Mouse (Mus musculus): Measurements from ENCODE around the gene Arhgap35.

DNA sequence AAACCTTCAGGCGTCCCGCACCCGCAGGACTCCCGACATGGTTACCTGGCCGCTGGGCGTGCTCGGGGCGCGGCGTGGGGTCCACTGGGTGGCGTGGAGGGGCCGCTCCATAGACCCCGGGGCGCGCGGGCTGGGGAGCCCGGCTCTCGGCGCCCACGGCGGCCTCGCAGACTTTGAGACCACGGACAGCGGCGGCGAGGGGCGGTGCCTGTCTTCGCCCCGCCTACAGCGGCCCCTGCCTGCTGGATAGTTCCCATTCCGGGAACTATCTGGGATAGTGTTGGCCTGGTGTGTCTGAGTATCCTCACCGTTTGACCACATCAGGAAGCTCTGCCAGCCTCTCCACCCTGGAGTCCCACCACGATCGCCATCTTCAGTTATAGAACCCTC is 138.2 kb downstream of the Arhgap35 start:
- TF ChIP-seq CTCF (IDR thresholded peaks at IDR 0.05; ENCODE audit: low read depth) (no peak), EP300 (IDR thresholded peaks at IDR 0.05; ENCODE audit: low read depth) (no peak)

All from heart, postnatal 0 days (tissue).